Mouse (Mus musculus) right cerebral cortex, postnatal 36 days (tissue): ENCODE measurements around the gene Tmem202.

Experiments
- DNase-seq, 2 experiments: peaks; one replicate each; pipeline ENCODE4 v3.0.0; 2022; ENCODE audit warnings: low spot score in 2 of 2, mixed read lengths in 1 of 2

The Tmem202 gene

GRCm38 (mm10) chr9:59539441-59540137 lies at the start of gene Tmem202, which contains the start of gene Hexa:
Tmem202 (minus strand) TSS chr9:59539847.
Hexa (plus strand) TSS chr9:59539540.
- peak; percentile 72 to 76 for DNase-seq

GRCm38 (mm10) chr9:59588710-59589671 lies 49.3 kb upstream of the Tmem202 start:
- peak; percentile 80 to 88 for DNase-seq

GRCm38 (mm10) chr9:59588252-59588651 lies 48.6 kb upstream of the Tmem202 start:
- peak in 1 of 2 experiments; percentile 17 for DNase-seq

GRCm38 (mm10) chr9:59584871-59585308 lies 45.2 kb upstream of the Tmem202 start:
- DNase-seq = peak; percentile 61 to 82

- DNase-seq = no peak
These were observed 38.8 kb upstream of the Tmem202 start for GRCm38 (mm10) chr9:59578505-59578867.

GRCm38 (mm10) chr9:59577844-59578504 lies 38.3 kb upstream of the Tmem202 start, which contains the start of gene Celf6:
Celf6 (plus strand) TSS chr9:59577917.
- DNase-seq = peak; percentile 89 to 94

GRCm38 (mm10) chr9:59577401-59577800 lies 37.8 kb upstream of the Tmem202 start:
- no peak for DNase-seq

- no peak for DNase-seq
These were observed 32.2 kb upstream of the Tmem202 start for GRCm38 (mm10) chr9:59571852-59572251.

GRCm38 (mm10) chr9:59567111-59567510 lies 27.5 kb upstream of the Tmem202 start:
- peak in 1 of 2 experiments; percentile 19 for DNase-seq

- DNase-seq = peak; percentile 41 to 62
These were observed 26.0 kb upstream of the Tmem202 start for GRCm38 (mm10) chr9:59565600-59565999.

GRCm38 (mm10) chr9:59553719-59554118 lies 14.1 kb upstream of the Tmem202 start:
- no peak for DNase-seq

GRCm38 (mm10) chr9:59552610-59553009 lies 13.0 kb upstream of the Tmem202 start:
- no peak for DNase-seq

- peak; percentile 47 to 54 for DNase-seq
These were observed 12.0 kb upstream of the Tmem202 start for GRCm38 (mm10) chr9:59551620-59552031.

GRCm38 (mm10) chr9:59551017-59551416 lies 11.4 kb upstream of the Tmem202 start:
- DNase-seq = no peak

GRCm38 (mm10) chr9:59550077-59550476 lies 10.4 kb upstream of the Tmem202 start:
- peak in 1 of 2 experiments; percentile 25 for DNase-seq

- no peak for DNase-seq
These were observed 9.4 kb upstream of the Tmem202 start for GRCm38 (mm10) chr9:59548961-59549487.

GRCm38 (mm10) chr9:59547869-59548268 lies 8.2 kb upstream of the Tmem202 start:
- DNase-seq = no peak

GRCm38 (mm10) chr9:59544739-59545138 lies 5.1 kb upstream of the Tmem202 start:
- no peak for DNase-seq

- no peak for DNase-seq
These were observed 3.2 kb upstream of the Tmem202 start for GRCm38 (mm10) chr9:59542766-59543324.

- no peak for DNase-seq
These were observed 2.0 kb upstream of the Tmem202 start for GRCm38 (mm10) chr9:59541617-59542016.

GRCm38 (mm10) chr9:59537651-59538050 lies 2.0 kb downstream of the Tmem202 start:
- no peak for DNase-seq
